Mouse (Mus musculus) embryonic facial prominence, embryonic 15.5 days (tissue): Measurements from ENCODE around the gene Lrp5. TPM values are rescaled to one million over a fixed set of nuclear protein-coding genes. Genes with fewer than 3 reads are reported as not detected.

Experiments
- ATAC-seq: fragments of 200-750 bp; cut with Nextera tagmentation; 2 replicates; pipeline ENCODE4 v1.8.0; 2017; ENCODE audit warnings: low read depth, moderate TSS enrichment; ENCODE audit not compliant: insufficient number of reproducible peaks, low FRiP score, low TSS enrichment
- H3K27ac ChIP-seq: fragments of 300-500 bp; sonication (generic); replicated peaks from 2 replicates; pipeline ENCODE4 v1.5.1; 2015; ENCODE audit warnings: mild to moderate bottlenecking, inconsistent platforms
- H3K27me3 ChIP-seq: fragments of 300-500 bp; sonication (generic); 2 replicates; pipeline ENCODE4 v1.6.1; 2015; ENCODE audit warnings: inconsistent platforms
- H3K36me3 ChIP-seq: fragments of 300-500 bp; sonication (generic); 2 replicates; pipeline ENCODE4 v1.6.1; 2015; ENCODE audit warnings: mild to moderate bottlenecking, inconsistent platforms
- H3K4me1 ChIP-seq: fragments of 300-500 bp; sonication (generic); 2 replicates; pipeline ENCODE4 v1.6.1; 2015; ENCODE audit warnings: inconsistent platforms
- H3K4me2 ChIP-seq: fragments of 300-500 bp; sonication (generic); replicated peaks from 2 replicates; pipeline ENCODE4 v1.6.1; 2015; ENCODE audit warnings: mild to moderate bottlenecking, inconsistent platforms
- H3K4me3 ChIP-seq: fragments of 300-500 bp; sonication (generic); replicated peaks from 2 replicates; pipeline ENCODE4 v1.5.1; 2015; ENCODE audit warnings: mild to moderate bottlenecking, inconsistent platforms
- H3K9ac ChIP-seq: fragments of 300-500 bp; sonication (generic); 2 replicates; pipeline ENCODE4 v1.6.1; 2015; ENCODE audit warnings: inconsistent platforms
- H3K9me3 ChIP-seq: fragments of 300-500 bp; sonication (generic); replicated peaks from 2 replicates; pipeline ENCODE4 v1.6.1; 2016; ENCODE audit warnings: inconsistent platforms
- WGBS: fragments of 180-500 bp; shearing (Covaris S2); methylation state at CpG from one replicate; pipeline ENCODE4 v1.1.7; 2015; 5-methylcytosine and 5-hydroxymethylcytosine counted together
- polyA plus RNA-seq: library from polyadenylated mRNA; unstranded; fragments of >200 nt; fragmentation: Nextera tagmentation; extraction: Ambion mirVana; gene quantifications from 2 replicates; pipeline ENCODE4 v1.2.1, GENCODE M21; 2015

Gene Lrp5
- polyA plus RNA-seq, 1 experiment from 2014 or later: 8.6 TPM

GRCm38 (mm10) chr19:3695006-3695405 lies 8.6 kb upstream of the Lrp5 start:
- H3K4me3 ChIP-seq: no peak overlapping the region
- no peak for ATAC-seq
- 74% methylated on average over 3 of the region's 3 CpGs for WGBS
- H3K27me3 ChIP-seq: no peaks in the 10 kb centered on the region
- no peaks in the 10 kb centered on the region for H3K36me3 ChIP-seq
- H3K27ac ChIP-seq: no peak overlapping the region
- no peaks in the 10 kb centered on the region for H3K9me3 ChIP-seq
- H3K4me1 ChIP-seq: no peaks in the 10 kb centered on the region
- no peak overlapping the region for H3K9ac ChIP-seq
- H3K4me2 ChIP-seq: no peak overlapping the region

- WGBS: 79% methylated on average over 2 of the region's 2 CpGs
- H3K4me3 ChIP-seq: no peak overlapping the region
- H3K27ac ChIP-seq: no peak overlapping the region
- no peak for ATAC-seq
- H3K9me3 ChIP-seq: no peaks in the 10 kb centered on the region
- no peaks in the 10 kb centered on the region for H3K36me3 ChIP-seq
- no peaks in the 10 kb centered on the region for H3K27me3 ChIP-seq
- H3K4me1 ChIP-seq: no peaks in the 10 kb centered on the region
- no peak overlapping the region for H3K9ac ChIP-seq
- H3K4me2 ChIP-seq: no peak overlapping the region
Measured at GRCm38 (mm10) chr19:3694476-3694875, 8.1 kb upstream of the Lrp5 start.

GRCm38 (mm10) chr19:3692414-3693145 lies 6.2 kb upstream of the Lrp5 start:
- Histone ChIP-seq H3K27me3 (no peaks in the 10 kb centered on the region), H3K4me2 (no peak overlapping the region), H3K27ac (no peak overlapping the region), H3K4me3 (no peak overlapping the region), H3K9ac (no peak overlapping the region), H3K36me3 (no peaks in the 10 kb centered on the region), H3K4me1 (peaks cover 5% of the 10 kb centered on the region; the same call in 1 of the 2 replicates), H3K9me3 (no peaks in the 10 kb centered on the region)
- WGBS: 43% methylated on average over 6 of the region's 6 CpGs
- ATAC-seq: no peak

GRCm38 (mm10) chr19:3691337-3691736 lies 5.0 kb upstream of the Lrp5 start:
- Histone ChIP-seq H3K27me3 (no peaks in the 10 kb centered on the region), H3K27ac (no peak overlapping the region), H3K9me3 (no peaks in the 10 kb centered on the region), H3K4me1 (peaks cover 16% of the 10 kb centered on the region), H3K4me2 (no peak overlapping the region), H3K4me3 (no peak overlapping the region), H3K36me3 (no peaks in the 10 kb centered on the region), H3K9ac (no peak overlapping the region)
- no peak for ATAC-seq
- WGBS: 94% methylated on average over 5 of the region's 5 CpGs

- no peaks in the 10 kb centered on the region for H3K27me3 ChIP-seq
- H3K4me3 ChIP-seq: no peak overlapping the region
- H3K27ac ChIP-seq: 0 out of 2 replicates have a peak overlapping the region, but pooled peaks have one; percentile 91
- H3K9me3 ChIP-seq: no peaks in the 10 kb centered on the region
- H3K4me1 ChIP-seq: peaks cover 46% of the 10 kb centered on the region
- no peak overlapping the region for H3K4me2 ChIP-seq
- no peak overlapping the region for H3K9ac ChIP-seq
- ATAC-seq: no peak
- 46% methylated on average over 5 of the region's 5 CpGs for WGBS
- H3K36me3 ChIP-seq: no peaks in the 10 kb centered on the region
Measured at GRCm38 (mm10) chr19:3687676-3688171, 1.4 kb upstream of the Lrp5 start.

GRCm38 (mm10) chr19:3685611-3686214 lies 651 bp downstream of the Lrp5 start:
- Histone ChIP-seq H3K4me2 (peak overlapping the region; percentile 94), H3K36me3 (no peaks in the 10 kb centered on the region), H3K4me3 (peak overlapping the region; percentile 98), H3K27me3 (no peaks in the 10 kb centered on the region), H3K4me1 (peaks cover 65% of the 10 kb centered on the region), H3K9me3 (no peaks in the 10 kb centered on the region), H3K9ac (peak overlapping the region; percentile 97), H3K27ac (peak overlapping the region; percentile 91)
- 0 out of 2 replicates have a peak, but pooled peaks have one; percentile 16 for ATAC-seq
- under 1% methylated on average over 45 of the region's 45 CpGs for WGBS

GRCm38 (mm10) chr19:3684957-3685580 lies 1.3 kb downstream of the Lrp5 start:
- Histone ChIP-seq H3K4me2 (peak overlapping the region; percentile 94), H3K27me3 (no peaks in the 10 kb centered on the region), H3K4me1 (peaks cover 71% of the 10 kb centered on the region), H3K9ac (peak overlapping the region; percentile 97), H3K4me3 (peak overlapping the region; percentile 98), H3K27ac (peak overlapping the region; percentile 91), H3K9me3 (no peaks in the 10 kb centered on the region), H3K36me3 (no peaks in the 10 kb centered on the region)
- no peak for ATAC-seq
- WGBS: 3% methylated on average over 11 of the region's 11 CpGs

GRCm38 (mm10) chr19:3684414-3684813 lies 1.9 kb downstream of the Lrp5 start:
- H3K4me1 ChIP-seq: peaks cover 78% of the 10 kb centered on the region
- peak overlapping the region; percentile 98 for H3K4me3 ChIP-seq
- WGBS: 23% methylated on average over 1 of the region's 1 CpGs
- H3K9me3 ChIP-seq: no peaks in the 10 kb centered on the region
- peak overlapping the region; percentile 94 for H3K4me2 ChIP-seq
- H3K36me3 ChIP-seq: no peaks in the 10 kb centered on the region
- H3K27ac ChIP-seq: peak overlapping the region; percentile 91
- H3K9ac ChIP-seq: peak overlapping the region; percentile 97; the same call in 1 of the 2 replicates
- no peak for ATAC-seq
- no peaks in the 10 kb centered on the region for H3K27me3 ChIP-seq

GRCm38 (mm10) chr19:3681310-3681934 lies 4.9 kb downstream of the Lrp5 start:
- H3K9ac ChIP-seq: no peak overlapping the region
- no peaks in the 10 kb centered on the region for H3K9me3 ChIP-seq
- H3K36me3 ChIP-seq: no peaks in the 10 kb centered on the region
- H3K27me3 ChIP-seq: no peaks in the 10 kb centered on the region
- peak overlapping the region; percentile 85 for H3K27ac ChIP-seq
- peak overlapping the region; percentile 24; the same call in 1 of the 2 replicates for H3K4me2 ChIP-seq
- 13% methylated on average over 13 of the region's 13 CpGs for WGBS
- peak; percentile 82 for ATAC-seq
- peaks cover 73% of the 10 kb centered on the region for H3K4me1 ChIP-seq
- no peak overlapping the region for H3K4me3 ChIP-seq

GRCm38 (mm10) chr19:3680732-3681131 lies 5.6 kb downstream of the Lrp5 start:
- WGBS: 70% methylated on average over 7 of the region's 7 CpGs
- Histone ChIP-seq H3K9ac (no peak overlapping the region), H3K4me1 (peaks cover 72% of the 10 kb centered on the region)

More at GRCm38 (mm10) chr19:3680732-3681131, 5.6 kb downstream of the Lrp5 start:
- no peak for ATAC-seq
- no peaks in the 10 kb centered on the region for H3K9me3 ChIP-seq
- H3K4me3 ChIP-seq: no peak overlapping the region
- no peaks in the 10 kb centered on the region for H3K27me3 ChIP-seq
- H3K27ac ChIP-seq: peak overlapping the region; percentile 85
- no peaks in the 10 kb centered on the region for H3K36me3 ChIP-seq
- H3K4me2 ChIP-seq: peak overlapping the region; percentile 8; the same call in 1 of the 2 replicates
